Mouse (Mus musculus) neural tube, embryonic 15.5 days (tissue): ENCODE measurements around the gene Pmp22. TPM values are rescaled to one million over a fixed set of nuclear protein-coding genes. Genes with fewer than 3 reads are reported as not detected.

Experiments
- ATAC-seq: fragments of 200-750 bp; cut with Nextera tagmentation; 2 replicates; pipeline ENCODE4 v1.8.0; 2017; ENCODE audit warnings: mild to moderate bottlenecking, moderate TSS enrichment, moderate library complexity; ENCODE audit not compliant: low FRiP score
- H3K27ac ChIP-seq: fragments of 300-500 bp; sonication (generic); replicated peaks from 2 replicates; pipeline ENCODE4 v1.5.1; 2015; ENCODE audit warnings: mild to moderate bottlenecking, inconsistent platforms
- H3K27me3 ChIP-seq: fragments of 300-500 bp; sonication (generic); replicated peaks from 2 replicates; pipeline ENCODE4 v1.6.1; 2015; ENCODE audit warnings: inconsistent platforms
- H3K36me3 ChIP-seq: fragments of 300-500 bp; sonication (generic); 2 replicates; pipeline ENCODE4 v1.6.1; 2015; ENCODE audit warnings: inconsistent platforms
- H3K4me1 ChIP-seq: fragments of 300-500 bp; sonication (generic); 2 replicates; pipeline ENCODE4 v1.6.1; 2015; ENCODE audit warnings: inconsistent platforms
- H3K4me2 ChIP-seq: fragments of 300-500 bp; sonication (generic); 2 replicates; pipeline ENCODE4 v1.6.1; 2015; ENCODE audit warnings: inconsistent platforms, mild to moderate bottlenecking, moderate library complexity
- H3K4me3 ChIP-seq: fragments of 300-500 bp; sonication (generic); replicated peaks from 2 replicates; pipeline ENCODE4 v1.5.1; 2015; ENCODE audit warnings: mild to moderate bottlenecking, inconsistent platforms
- H3K9ac ChIP-seq: fragments of 300-500 bp; sonication (generic); replicated peaks from 2 replicates; pipeline ENCODE4 v1.6.1; 2015; ENCODE audit warnings: mild to moderate bottlenecking, inconsistent platforms
- H3K9me3 ChIP-seq: fragments of 300-500 bp; sonication (generic); replicated peaks from 2 replicates; pipeline ENCODE4 v1.6.1; 2016; ENCODE audit warnings: inconsistent platforms
- WGBS: fragments of 180-500 bp; shearing (Covaris S2); methylation state at CpG from one replicate; pipeline ENCODE4 v1.1.7; 2015; ENCODE audit warnings: mixed read lengths; 5-methylcytosine and 5-hydroxymethylcytosine counted together
- polyA plus RNA-seq: library from polyadenylated mRNA; unstranded; fragments of >200 nt; fragmentation: Nextera tagmentation; extraction: Ambion mirVana; gene quantifications from 2 replicates; pipeline ENCODE4 v1.2.1, GENCODE M21; 2015

Gene Pmp22
- polyA plus RNA-seq = 43.7 and 54.5 TPM in 2 replicates

DNA sequence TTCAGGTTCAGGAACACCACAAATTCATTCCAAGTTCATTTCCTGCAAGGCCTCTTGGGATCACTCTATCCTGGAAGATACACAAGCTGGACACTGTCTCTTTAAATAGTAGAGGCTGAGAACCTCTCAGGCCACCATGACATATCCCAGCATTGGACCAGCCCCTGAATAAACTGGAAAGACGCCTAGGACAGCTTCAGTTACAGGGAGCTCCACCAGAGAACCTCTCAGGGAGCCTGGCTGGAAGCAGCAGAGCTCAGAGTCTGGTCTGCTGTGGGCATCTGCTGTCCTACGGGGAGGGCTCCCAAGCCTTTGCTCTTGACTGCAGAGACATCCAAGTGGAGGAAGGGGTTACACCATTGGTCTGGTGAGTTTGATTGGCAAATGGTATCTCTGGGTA, at the start of gene Pmp22:
TSS of gene Pmp22 (plus strand) at position 199 of the 400 bp plus-strand sequence.
- Histone ChIP-seq H3K4me3 (no peak within 1 kb of the TSS), H3K27me3 (peaks cover 50% of the 10 kb centered on the region), H3K4me1 (peaks cover 39% of the 10 kb centered on the region), H3K4me2 (peak within 1 kb of the TSS; percentile 15; the same call in 1 of the 2 replicates), H3K9me3 (no peaks in the 10 kb centered on the region), H3K36me3 (no peaks in the 10 kb centered on the region), H3K9ac (no peak within 1 kb of the TSS), H3K27ac (no peak within 1 kb of the TSS)
- ATAC-seq = no peak
- 79% methylated on average over 2 of the region's 2 CpGs for WGBS

DNA sequence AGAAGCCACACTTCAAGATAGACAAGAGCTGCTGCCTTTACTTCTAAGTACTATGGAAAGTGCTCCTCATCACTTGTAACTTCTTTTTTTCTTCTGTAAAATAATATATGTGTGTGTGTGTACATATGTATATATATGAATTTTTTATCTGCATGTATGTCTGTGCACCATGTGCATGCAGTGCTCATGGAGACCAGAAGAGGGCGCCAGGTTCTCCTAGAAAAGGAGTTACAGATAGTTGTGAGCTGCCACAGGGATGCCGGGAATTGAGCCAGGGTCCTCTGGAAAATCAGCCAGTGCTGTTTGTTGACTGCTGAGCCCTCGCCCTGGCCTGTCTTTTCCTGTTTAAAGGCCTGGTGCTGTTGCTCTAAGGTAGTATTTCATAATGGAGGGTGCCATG, 44.2 kb upstream of the Pmp22 start:
- no peaks in the 10 kb centered on the region for H3K36me3 ChIP-seq
- H3K4me2 ChIP-seq = no peak overlapping the region
- H3K27ac ChIP-seq = no peak overlapping the region
- WGBS = 91% methylated on average over 3 of the region's 3 CpGs
- ATAC-seq = no peak
- H3K9ac ChIP-seq = no peak overlapping the region
- H3K9me3 ChIP-seq = no peaks in the 10 kb centered on the region
- H3K4me1 ChIP-seq = no peaks in the 10 kb centered on the region
- H3K27me3 ChIP-seq = no peaks in the 10 kb centered on the region
- no peak overlapping the region for H3K4me3 ChIP-seq

DNA sequence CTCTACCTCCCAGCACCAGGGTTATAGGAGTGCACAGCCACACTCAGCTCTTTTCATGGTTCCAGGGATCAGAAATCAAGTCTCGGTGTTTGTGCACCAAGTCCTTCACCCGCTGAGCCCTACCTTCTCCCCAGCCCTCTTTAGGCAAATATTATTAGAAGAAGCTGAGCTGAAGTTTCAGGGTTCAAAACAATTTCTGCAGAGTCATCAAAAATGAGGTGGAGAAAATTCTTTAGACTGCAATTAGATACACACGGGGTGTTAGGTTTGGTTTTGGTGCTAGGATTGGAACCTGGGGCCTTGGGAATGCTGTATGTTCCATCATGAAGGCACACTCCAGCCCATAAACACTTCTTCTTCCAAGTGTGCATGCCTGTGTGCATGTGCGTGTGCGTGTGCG, 40.1 kb upstream of the Pmp22 start:
- Histone ChIP-seq H3K9me3 (no peaks in the 10 kb centered on the region), H3K27ac (no peak overlapping the region), H3K36me3 (no peaks in the 10 kb centered on the region), H3K4me2 (no peak overlapping the region), H3K4me3 (no peak overlapping the region), H3K9ac (no peak overlapping the region), H3K4me1 (no peaks in the 10 kb centered on the region), H3K27me3 (no peaks in the 10 kb centered on the region)
- ATAC-seq = no peak
- WGBS = 89% methylated on average over 6 of the region's 6 CpGs

DNA sequence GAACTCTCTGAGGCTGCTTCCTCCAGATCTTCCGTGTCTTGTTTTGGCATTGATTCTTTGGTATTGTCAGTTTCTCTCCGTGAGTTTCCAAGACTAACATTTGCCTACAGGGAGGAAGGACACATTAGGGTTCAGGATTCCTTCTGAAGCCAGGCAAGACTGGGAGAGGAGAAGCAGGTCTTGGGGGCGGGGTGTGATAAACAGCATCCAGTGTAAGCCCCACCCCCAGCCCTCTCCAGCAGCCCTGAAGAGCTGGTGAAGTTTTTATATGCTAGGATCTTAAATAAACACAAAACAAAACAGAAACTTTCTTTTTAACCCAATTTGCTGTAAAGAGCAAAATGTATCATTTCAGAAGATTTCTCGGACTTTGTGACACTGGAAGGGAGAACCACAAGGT, 38.6 kb upstream of the Pmp22 start:
- WGBS = 52% methylated on average over 4 of the region's 4 CpGs
- Histone ChIP-seq H3K4me2 (no peak overlapping the region), H3K36me3 (no peaks in the 10 kb centered on the region), H3K27ac (no peak overlapping the region), H3K9ac (no peak overlapping the region), H3K4me3 (no peak overlapping the region), H3K9me3 (no peaks in the 10 kb centered on the region), H3K4me1 (no peaks in the 10 kb centered on the region), H3K27me3 (no peaks in the 10 kb centered on the region)
- no peak for ATAC-seq

DNA sequence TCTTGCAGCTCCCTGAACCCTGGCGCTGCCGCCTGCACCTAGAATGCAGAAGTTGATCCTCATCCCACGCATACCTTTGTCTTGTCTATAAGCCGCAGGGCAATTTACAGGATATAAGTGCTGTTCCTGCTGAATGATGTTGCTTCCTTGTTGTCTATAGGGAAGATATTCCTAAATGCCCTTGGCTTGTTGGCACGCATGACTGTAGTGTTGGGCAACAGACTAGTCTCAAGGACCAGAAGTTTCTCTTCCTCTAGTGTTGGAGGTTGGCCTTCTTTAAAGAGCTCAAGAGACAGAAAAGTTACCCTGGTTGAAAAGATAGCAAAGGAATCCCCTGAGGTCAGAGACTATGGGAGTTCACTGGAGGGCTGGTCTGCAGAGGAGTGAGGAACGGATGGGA, 37.8 kb upstream of the Pmp22 start:
- no peaks in the 10 kb centered on the region for H3K36me3 ChIP-seq
- H3K4me3 ChIP-seq = no peak overlapping the region
- H3K4me2 ChIP-seq = no peak overlapping the region
- H3K9ac ChIP-seq = no peak overlapping the region
- no peaks in the 10 kb centered on the region for H3K9me3 ChIP-seq
- ATAC-seq = no peak
- no peak overlapping the region for H3K27ac ChIP-seq
- no peaks in the 10 kb centered on the region for H3K4me1 ChIP-seq
- 95% methylated on average over 6 of the region's 6 CpGs for WGBS
- no peaks in the 10 kb centered on the region for H3K27me3 ChIP-seq

DNA sequence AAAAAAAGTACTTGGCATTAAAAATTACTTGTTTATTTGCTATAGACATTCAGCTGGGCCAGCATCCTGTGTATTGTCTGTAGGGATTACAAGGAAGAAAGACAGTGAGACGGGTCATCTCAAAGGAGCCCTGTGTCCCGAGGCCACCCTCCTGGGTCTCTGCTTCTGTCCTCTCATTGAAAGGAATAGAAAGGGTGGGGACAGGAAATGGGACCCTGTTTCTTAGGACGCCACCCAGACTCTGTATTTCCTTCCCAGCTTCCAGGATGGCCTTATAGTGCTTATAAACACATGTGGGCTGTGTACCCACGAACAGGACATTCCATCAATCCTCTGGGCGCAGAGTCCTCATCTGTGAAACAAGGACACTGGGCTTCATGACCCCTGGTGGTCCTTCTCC, 36.5 kb upstream of the Pmp22 start:
- Histone ChIP-seq H3K27ac (no peak overlapping the region), H3K4me1 (no peaks in the 10 kb centered on the region), H3K9ac (no peak overlapping the region), H3K36me3 (no peaks in the 10 kb centered on the region), H3K9me3 (no peaks in the 10 kb centered on the region), H3K27me3 (no peaks in the 10 kb centered on the region), H3K4me3 (no peak overlapping the region), H3K4me2 (no peak overlapping the region)
- ATAC-seq = no peak
- WGBS = 77% methylated on average over 5 of the region's 5 CpGs

DNA sequence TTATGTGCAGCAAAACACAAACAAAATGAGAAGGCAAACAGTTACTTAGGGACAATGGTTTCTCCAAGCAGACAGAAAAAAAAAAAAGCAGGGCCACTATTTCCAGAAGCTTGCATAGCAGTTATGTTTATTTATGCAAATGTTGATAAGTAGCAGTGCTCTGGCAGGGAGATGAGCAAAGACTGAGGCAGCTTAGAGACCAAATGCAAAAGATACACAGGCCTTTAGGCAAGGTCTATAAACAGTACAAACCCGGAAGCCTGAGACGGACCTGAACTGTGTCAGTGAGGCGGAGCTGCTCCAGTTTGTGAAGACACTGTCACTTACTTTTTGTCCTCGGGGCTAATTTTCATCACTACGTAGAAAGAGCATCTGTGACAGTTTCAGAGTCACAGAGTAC, 35.2 kb upstream of the Pmp22 start:
- no peak for ATAC-seq
- Histone ChIP-seq H3K4me3 (no peak overlapping the region), H3K27ac (no peak overlapping the region), H3K4me1 (no peaks in the 10 kb centered on the region), H3K4me2 (no peak overlapping the region), H3K9ac (no peak overlapping the region), H3K36me3 (no peaks in the 10 kb centered on the region), H3K27me3 (no peaks in the 10 kb centered on the region), H3K9me3 (no peaks in the 10 kb centered on the region)
- 64% methylated on average over 5 of the region's 5 CpGs for WGBS

DNA sequence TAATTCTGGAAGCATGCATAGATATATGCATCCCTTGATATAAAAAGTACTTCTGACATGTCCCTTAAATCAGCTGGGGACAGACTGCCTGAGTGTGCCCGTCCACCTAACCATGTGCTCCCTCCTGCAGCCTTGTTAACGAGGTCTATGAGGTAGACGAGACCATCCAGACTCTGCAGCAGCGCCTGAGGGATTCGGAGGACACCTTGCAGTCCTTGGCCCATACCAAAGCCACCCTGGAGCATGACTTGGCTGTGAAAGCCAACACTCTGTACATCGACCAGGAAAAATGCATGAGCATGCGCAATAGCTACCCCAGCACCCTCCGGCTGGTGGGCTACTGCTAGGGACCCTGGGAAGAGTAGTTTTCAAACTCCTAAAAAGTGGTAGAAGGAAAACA, 34.3 kb upstream of the Pmp22 start:
- Histone ChIP-seq H3K27ac (no peak overlapping the region), H3K9ac (no peak overlapping the region), H3K4me3 (no peak overlapping the region), H3K36me3 (no peaks in the 10 kb centered on the region), H3K9me3 (no peaks in the 10 kb centered on the region), H3K27me3 (no peaks in the 10 kb centered on the region), H3K4me2 (no peak overlapping the region), H3K4me1 (no peaks in the 10 kb centered on the region)
- 92% methylated on average over 8 of the region's 8 CpGs for WGBS
- no peak for ATAC-seq

DNA sequence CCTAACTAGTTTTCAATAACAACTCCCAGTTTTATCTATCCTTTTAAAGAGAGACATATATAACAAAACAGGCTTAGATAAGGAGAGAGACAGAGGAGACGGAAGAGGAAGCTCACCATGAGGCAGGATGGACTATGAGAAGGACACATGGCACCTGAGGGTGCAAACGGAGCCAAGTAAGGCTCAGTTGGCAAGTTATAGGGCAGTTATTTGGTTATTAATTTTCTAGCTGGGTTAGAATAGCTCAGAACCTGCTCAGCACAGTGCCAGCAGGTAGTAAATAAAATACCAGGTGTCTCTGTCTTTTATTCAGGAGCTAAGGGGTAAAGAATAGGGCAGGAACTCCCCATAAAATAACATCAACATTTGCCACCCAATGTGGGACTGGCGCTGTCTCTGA, 30.8 kb upstream of the Pmp22 start:
- H3K4me2 ChIP-seq = no peak overlapping the region
- no peak overlapping the region for H3K4me3 ChIP-seq
- no peak overlapping the region for H3K9ac ChIP-seq
- ATAC-seq = no peak
- no peaks in the 10 kb centered on the region for H3K36me3 ChIP-seq
- H3K27me3 ChIP-seq = no peaks in the 10 kb centered on the region
- no peaks in the 10 kb centered on the region for H3K4me1 ChIP-seq
- 78% methylated on average over 3 of the region's 3 CpGs for WGBS
- no peaks in the 10 kb centered on the region for H3K9me3 ChIP-seq
- H3K27ac ChIP-seq = no peak overlapping the region

DNA sequence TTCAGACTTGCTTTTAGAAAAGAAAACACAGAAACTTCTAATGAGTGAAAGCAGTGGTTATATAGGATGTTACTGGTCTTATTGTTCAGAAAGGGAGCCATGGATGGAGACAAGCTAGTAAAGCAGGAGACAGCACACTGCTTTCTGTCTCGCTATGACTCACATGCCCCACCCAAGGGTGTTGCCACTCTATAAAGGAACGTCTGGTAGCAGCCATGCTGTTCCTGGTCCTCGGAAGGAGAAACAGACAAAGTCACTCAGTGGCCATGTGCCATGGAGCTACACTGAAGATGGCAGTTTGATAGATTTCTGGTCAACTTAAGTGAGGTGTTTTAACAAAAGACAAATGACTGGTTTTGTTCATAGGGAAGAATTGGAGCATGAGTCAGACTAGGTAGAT, 29.4 kb upstream of the Pmp22 start:
- 86% methylated on average over 3 of the region's 3 CpGs for WGBS
- Histone ChIP-seq H3K9me3 (no peaks in the 10 kb centered on the region), H3K36me3 (no peaks in the 10 kb centered on the region), H3K4me1 (no peaks in the 10 kb centered on the region), H3K27ac (no peak overlapping the region), H3K9ac (no peak overlapping the region), H3K27me3 (no peaks in the 10 kb centered on the region), H3K4me3 (no peak overlapping the region), H3K4me2 (no peak overlapping the region)
- ATAC-seq = no peak

DNA sequence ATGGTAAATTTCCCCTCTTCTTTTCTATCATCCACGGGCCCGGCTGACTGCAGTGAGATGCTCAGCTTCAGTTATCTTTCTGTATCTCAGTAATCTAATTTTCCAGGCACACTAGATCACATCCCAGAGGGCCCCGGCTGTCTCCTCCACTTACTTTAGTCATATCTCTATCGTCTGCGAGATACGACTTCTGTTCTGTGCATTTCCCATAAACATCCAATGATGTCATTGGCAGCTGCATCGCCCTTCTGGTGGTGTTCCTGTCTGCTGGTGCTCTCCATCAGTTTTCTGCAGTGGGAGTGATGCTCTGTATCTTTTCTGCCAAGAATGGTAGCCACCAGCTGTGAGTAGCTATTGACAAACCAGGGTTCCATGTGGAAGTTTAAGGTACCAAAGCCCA, 25.5 kb upstream of the Pmp22 start:
- H3K9me3 ChIP-seq = no peaks in the 10 kb centered on the region
- H3K27me3 ChIP-seq = no peaks in the 10 kb centered on the region
- H3K4me3 ChIP-seq = no peak overlapping the region
- H3K36me3 ChIP-seq = no peaks in the 10 kb centered on the region
- WGBS = 85% methylated on average over 7 of the region's 7 CpGs
- ATAC-seq = no peak
- no peaks in the 10 kb centered on the region for H3K4me1 ChIP-seq
- H3K9ac ChIP-seq = no peak overlapping the region
- H3K4me2 ChIP-seq = no peak overlapping the region
- no peak overlapping the region for H3K27ac ChIP-seq

DNA sequence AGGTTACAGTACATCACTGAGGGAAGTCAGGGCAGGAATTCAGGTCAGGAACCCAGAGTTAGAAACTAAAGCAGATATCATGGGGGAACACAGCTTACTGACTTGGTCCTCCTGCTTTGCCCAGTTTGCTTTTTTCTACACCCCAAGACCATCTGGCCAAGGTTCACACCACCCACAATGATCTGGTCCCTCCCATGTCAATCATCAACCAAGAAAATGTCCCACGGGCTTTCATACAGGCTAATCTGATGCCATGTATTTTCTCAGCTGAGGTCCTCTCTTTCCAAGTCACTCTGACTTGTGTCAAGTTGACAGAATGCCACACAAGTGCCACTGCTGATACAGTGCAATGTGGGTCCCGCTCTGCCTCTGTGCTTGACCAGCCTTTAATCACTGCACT, 24.8 kb upstream of the Pmp22 start:
- H3K4me3 ChIP-seq = no peak overlapping the region
- no peak overlapping the region for H3K27ac ChIP-seq
- WGBS = 92% methylated on average over 2 of the region's 2 CpGs
- no peaks in the 10 kb centered on the region for H3K36me3 ChIP-seq
- H3K4me2 ChIP-seq = no peak overlapping the region
- no peaks in the 10 kb centered on the region for H3K9me3 ChIP-seq
- ATAC-seq = no peak
- no peak overlapping the region for H3K9ac ChIP-seq
- no peaks in the 10 kb centered on the region for H3K4me1 ChIP-seq
- no peaks in the 10 kb centered on the region for H3K27me3 ChIP-seq

DNA sequence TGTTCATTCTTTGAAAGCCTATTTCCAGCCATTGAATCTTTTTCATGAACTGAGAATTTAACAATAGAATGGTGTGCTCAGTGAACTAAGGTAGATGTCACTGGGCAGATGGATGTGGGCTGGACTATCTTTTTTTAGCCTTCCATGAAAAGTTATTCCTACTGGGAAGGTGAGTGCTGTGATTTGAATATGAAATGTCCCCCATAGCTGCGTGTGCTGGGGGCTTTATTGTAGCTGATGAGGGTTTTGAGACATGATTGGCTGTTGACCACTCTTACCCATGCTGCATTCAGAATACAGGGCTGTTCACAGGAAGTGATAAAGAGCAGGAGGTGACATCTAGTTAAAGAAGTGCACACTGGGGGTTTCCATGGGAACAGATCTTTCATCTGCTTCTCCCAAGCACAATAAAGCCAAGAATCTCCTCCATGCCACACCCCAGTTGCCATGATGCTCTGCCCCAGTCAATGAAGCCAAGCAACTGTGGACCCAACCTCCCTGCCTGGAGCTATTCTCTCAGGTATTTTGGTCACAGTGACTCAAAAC, 19.5 kb upstream of the Pmp22 start:
- no peak for ATAC-seq
- H3K27me3 ChIP-seq = no peaks in the 10 kb centered on the region
- H3K9ac ChIP-seq = no peak overlapping the region
- no peaks in the 10 kb centered on the region for H3K9me3 ChIP-seq
- 58% methylated on average over 1 of the region's 1 CpGs for WGBS
- no peak overlapping the region for H3K4me2 ChIP-seq
- H3K36me3 ChIP-seq = no peaks in the 10 kb centered on the region
- H3K4me1 ChIP-seq = no peaks in the 10 kb centered on the region
- no peak overlapping the region for H3K27ac ChIP-seq
- H3K4me3 ChIP-seq = no peak overlapping the region
